Mouse (Mus musculus): Measurements from ENCODE around the gene Slc22a17. TPM values are rescaled to one million over a fixed set of nuclear protein-coding genes. Genes with fewer than 3 reads are reported as not detected.

Slc22a17 gene
- polyA plus RNA-seq, 1 experiment from 2014 or later, result 1.1 TPM

GRCm38 (mm10) chr14:54912109-54912850 lies 652 bp downstream of the Slc22a17 start:
- ATAC-seq (0 out of 2 replicates have a peak, but pooled peaks have one; percentile 15), DNase-seq (no peak)
- Histone ChIP-seq H3K4me3 (ENCODE audit: low read depth, low read length) (peak overlapping the region; percentile 70), H3K27me3 (ENCODE audit: insufficient read depth, low read length) (peaks cover 30% of the 10 kb centered on the region), H3K27ac (ENCODE audit: low read depth) (no peak overlapping the region), H3K9ac (replicated peaks) (peak overlapping the region; percentile 56), H3K36me3 (replicated peaks; ENCODE audit: insufficient read depth, low read length) (no peaks in the 10 kb centered on the region), H3K4me2 (ENCODE audit: low read depth, low read length) (peak overlapping the region; percentile 92), H3K4me1 (ENCODE audit: insufficient read depth) (peaks cover 6% of the 10 kb centered on the region), H3K9me3 (ENCODE audit: low read length) (no peaks in the 10 kb centered on the region)
- 7% methylated on average over 51 of the region's 69 CpGs for WGBS (ENCODE audit: insufficient replicate concordance)
- TF ChIP-seq EP300 (IDR thresholded peaks at IDR 0.05; ENCODE audit: low read depth), result no peak
- no peak for TF ChIP-seq CTCF (IDR thresholded peaks at IDR 0.05; ENCODE audit: low read depth)

GRCm38 (mm10) chr14:54908682-54909081 lies 4.2 kb downstream of the Slc22a17 start:
- Histone ChIP-seq H3K27me3 (ENCODE audit: insufficient read depth, low read length) (peaks cover 21% of the 10 kb centered on the region), H3K9ac (replicated peaks) (no peak overlapping the region), H3K4me1 (ENCODE audit: insufficient read depth) (peaks cover 6% of the 10 kb centered on the region), H3K4me3 (ENCODE audit: low read depth, low read length) (no peak overlapping the region), H3K36me3 (replicated peaks; ENCODE audit: insufficient read depth, low read length) (no peaks in the 10 kb centered on the region), H3K27ac (ENCODE audit: low read depth) (no peak overlapping the region), H3K4me2 (ENCODE audit: low read depth, low read length) (no peak overlapping the region), H3K9me3 (ENCODE audit: low read length) (no peaks in the 10 kb centered on the region)
- DNase-seq (no peak), ATAC-seq (no peak)
- no peak for TF ChIP-seq CTCF (IDR thresholded peaks at IDR 0.05; ENCODE audit: low read depth)
- TF ChIP-seq EP300 (IDR thresholded peaks at IDR 0.05; ENCODE audit: low read depth), result no peak
- WGBS (ENCODE audit: insufficient replicate concordance), result 61% methylated on average over 7 of the region's 7 CpGs

- Histone ChIP-seq H3K4me3 (ENCODE audit: low read depth, low read length) (no peak overlapping the region), H3K4me2 (ENCODE audit: low read depth, low read length) (no peak overlapping the region), H3K27me3 (ENCODE audit: insufficient read depth, low read length) (no peaks in the 10 kb centered on the region), H3K4me1 (ENCODE audit: insufficient read depth) (peaks cover 4% of the 10 kb centered on the region; the same call in 1 of the 2 replicates), H3K27ac (ENCODE audit: low read depth) (no peak overlapping the region), H3K36me3 (replicated peaks; ENCODE audit: insufficient read depth, low read length) (peaks cover 6% of the 10 kb centered on the region; the same call in 1 of the 2 replicates), H3K9me3 (ENCODE audit: low read length) (no peaks in the 10 kb centered on the region), H3K9ac (replicated peaks) (no peak overlapping the region)
- TF ChIP-seq CTCF (IDR thresholded peaks at IDR 0.05; ENCODE audit: low read depth) (no peak), EP300 (IDR thresholded peaks at IDR 0.05; ENCODE audit: low read depth) (no peak)
- no peak for DNase-seq
- 87% methylated on average over 4 of the region's 4 CpGs for WGBS (ENCODE audit: insufficient replicate concordance)
- no peak for ATAC-seq
These were observed 9.3 kb downstream of the Slc22a17 start for GRCm38 (mm10) chr14:54903641-54904040.

- 1% methylated on average over 3 of the region's 3 CpGs for WGBS (ENCODE audit: insufficient replicate concordance)
- Histone ChIP-seq H3K9ac (replicated peaks) (no peak overlapping the region), H3K36me3 (replicated peaks; ENCODE audit: insufficient read depth, low read length) (peaks cover 35% of the 10 kb centered on the region), H3K4me1 (ENCODE audit: insufficient read depth) (peaks cover 8% of the 10 kb centered on the region; the same call in 1 of the 2 replicates), H3K4me2 (ENCODE audit: low read depth, low read length) (no peak overlapping the region), H3K27me3 (ENCODE audit: insufficient read depth, low read length) (no peaks in the 10 kb centered on the region), H3K27ac (ENCODE audit: low read depth) (no peak overlapping the region), H3K9me3 (ENCODE audit: low read length) (no peaks in the 10 kb centered on the region), H3K4me3 (ENCODE audit: low read depth, low read length) (no peak overlapping the region)
- TF ChIP-seq CTCF (IDR thresholded peaks at IDR 0.05; ENCODE audit: low read depth) (peak; percentile 85), EP300 (IDR thresholded peaks at IDR 0.05; ENCODE audit: low read depth) (no peak)
- peak; percentile 70 for ATAC-seq
- DNase-seq, result peak; percentile 66
These were observed 12.5 kb downstream of the Slc22a17 start for GRCm38 (mm10) chr14:54900383-54900782.

GRCm38 (mm10) chr14:54897445-54897844 lies 15.5 kb downstream of the Slc22a17 start:
- Histone ChIP-seq H3K4me3 (ENCODE audit: low read depth, low read length) (no peak overlapping the region), H3K9ac (replicated peaks) (no peak overlapping the region), H3K4me1 (ENCODE audit: insufficient read depth) (peaks cover 17% of the 10 kb centered on the region), H3K36me3 (replicated peaks; ENCODE audit: insufficient read depth, low read length) (peaks cover 35% of the 10 kb centered on the region), H3K4me2 (ENCODE audit: low read depth, low read length) (no peak overlapping the region), H3K27me3 (ENCODE audit: insufficient read depth, low read length) (no peaks in the 10 kb centered on the region), H3K27ac (ENCODE audit: low read depth) (no peak overlapping the region), H3K9me3 (ENCODE audit: low read length) (no peaks in the 10 kb centered on the region)
- no peak for TF ChIP-seq CTCF (IDR thresholded peaks at IDR 0.05; ENCODE audit: low read depth)
- DNase-seq, result no peak
- WGBS (ENCODE audit: insufficient replicate concordance), result 52% methylated on average over 2 of the region's 2 CpGs
- ATAC-seq, result no peak

- peaks cover 13% of the 10 kb centered on the region for H3K4me1 ChIP-seq (ENCODE audit: insufficient read depth)
- H3K36me3 ChIP-seq (replicated peaks; ENCODE audit: insufficient read depth, low read length), result peaks cover 35% of the 10 kb centered on the region
- WGBS (ENCODE audit: insufficient replicate concordance), result under 1% methylated on average over 45 of the region's 54 CpGs
- DNase-seq (peak; percentile 77), ATAC-seq (peak; percentile 47)
- H3K27me3 ChIP-seq (ENCODE audit: insufficient read depth, low read length), result no peaks in the 10 kb centered on the region
- peak overlapping the region; percentile 98 for H3K4me3 ChIP-seq (ENCODE audit: low read depth, low read length)
- H3K9ac ChIP-seq (replicated peaks), result peak overlapping the region; percentile 98
- no peaks in the 10 kb centered on the region for H3K9me3 ChIP-seq (ENCODE audit: low read length)
- peak overlapping the region; percentile 91 for H3K4me2 ChIP-seq (ENCODE audit: low read depth, low read length)
- TF ChIP-seq CTCF (IDR thresholded peaks at IDR 0.05; ENCODE audit: low read depth) (no peak), EP300 (IDR thresholded peaks at IDR 0.05; ENCODE audit: low read depth) (no peak)
- peak overlapping the region; percentile 96 for H3K27ac ChIP-seq (ENCODE audit: low read depth)
These were observed 18.4 kb downstream of the Slc22a17 start for GRCm38 (mm10) chr14:54894296-54895151.

Data from liver, postnatal 0 days (tissue).